Mouse (Mus musculus) CD4-positive, CD25-positive, alpha-beta regulatory T cell, adult 4 months (primary cell): Measurements from ENCODE around the gene Olfr455. TPM values are rescaled to one million over a fixed set of nuclear protein-coding genes. Genes with fewer than 3 reads are reported as not detected.

Experiments
- polyA plus RNA-seq, 2 experiments: library from polyadenylated mRNA; unstranded; fragments of 100-300 nt; shearing (Covaris generic); gene quantifications; one replicate each; pipeline ENCODE4 v1.2.1; 2017

The Olfr455 gene
- polyA plus RNA-seq, 2 experiments from 2014 or later: not detected

Other genes with a start within 250 kb of the Olfr455 start
- gene Fam131b, start 222.9 kb downstream of the Olfr455 start, polyA plus RNA-seq: not detected
- 10 to 100 TPM; 37.2 to 50.6 TPM for gene Zyx, start 198.0 kb downstream of the Olfr455 start, polyA plus RNA-seq
- gene Epha1, start 174.3 kb downstream of the Olfr455 start, polyA plus RNA-seq: 1 to 10 TPM in 1 of 2 experiments, under 1 TPM in 1; 0.98 to 1.2 TPM
- gene Tas2r143, start 147.3 kb downstream of the Olfr455 start, polyA plus RNA-seq: not detected
- gene Tas2r135, start 142.2 kb downstream of the Olfr455 start, polyA plus RNA-seq: not detected
- gene Tas2r126, start 113.1 kb downstream of the Olfr455 start, polyA plus RNA-seq: not detected
- gene Olfr458, start 82.4 kb downstream of the Olfr455 start, polyA plus RNA-seq: not detected
- under 1 TPM in 1 of 2 experiments, not detected in 1; 0.42 TPM for gene Olfr457, start 71.3 kb downstream of the Olfr455 start, polyA plus RNA-seq
- not detected for gene Olfr456, start 60.4 kb downstream of the Olfr455 start, polyA plus RNA-seq
- not detected for gene Tcaf3, start 50.1 kb upstream of the Olfr455 start, polyA plus RNA-seq
- gene Tcaf2, start 97.7 kb upstream of the Olfr455 start, polyA plus RNA-seq: not detected
- gene Tcaf1, start 162.5 kb upstream of the Olfr455 start, polyA plus RNA-seq: not detected
- gene Olfr453, start 191.8 kb upstream of the Olfr455 start, polyA plus RNA-seq: not detected
- gene Olfr38, start 208.8 kb upstream of the Olfr455 start, polyA plus RNA-seq: not detected
- not detected for gene Olfr452, start 237.5 kb upstream of the Olfr455 start, polyA plus RNA-seq